Mouse (Mus musculus) lung, embryonic 14.5 days (tissue): Measurements from ENCODE around the gene Sbno2. TPM values are rescaled to one million over a fixed set of nuclear protein-coding genes. Genes with fewer than 3 reads are reported as not detected.

Experiments used
- ATAC-seq: fragments of 200-750 bp; cut with Nextera tagmentation; 2 replicates; pipeline ENCODE4 v1.8.0; 2017; ENCODE audit warnings: mild to moderate bottlenecking, moderate TSS enrichment, moderate library complexity; ENCODE audit not compliant: insufficient read depth
- DNase-seq: peaks from one replicate; pipeline ENCODE4 v3.0.0-alpha.2; 2015
- H3K27ac ChIP-seq: fragments of 300-500 bp; sonication (generic); 2 replicates; pipeline ENCODE4 v1.5.1; 2014; ENCODE audit warnings: low read depth, mild to moderate bottlenecking, moderate library complexity
- H3K27me3 ChIP-seq: fragments of 300-500 bp; sonication (generic); 2 replicates; pipeline ENCODE4 v1.6.1; 2014; ENCODE audit warnings: low read length, control low read depth; ENCODE audit not compliant: insufficient read depth
- H3K36me3 ChIP-seq: fragments of 300-500 bp; sonication (generic); 2 replicates; pipeline ENCODE4 v1.6.1; 2014; ENCODE audit warnings: control low read depth; ENCODE audit not compliant: insufficient read depth
- H3K4me1 ChIP-seq: fragments of 300-500 bp; sonication (generic); 2 replicates; pipeline ENCODE4 v1.6.1; 2014; ENCODE audit warnings: antibody characterized with exemption, control low read depth; ENCODE audit not compliant: insufficient read depth
- H3K4me2 ChIP-seq: fragments of 300-500 bp; sonication (generic); 2 replicates; pipeline ENCODE4 v1.6.1; 2014; ENCODE audit warnings: mild to moderate bottlenecking
- H3K4me3 ChIP-seq: fragments of 300-500 bp; sonication (generic); 2 replicates; pipeline ENCODE4 v1.5.1; 2014; ENCODE audit warnings: low read depth, low read length
- H3K9ac ChIP-seq: fragments of 300-500 bp; sonication (generic); 2 replicates; pipeline ENCODE4 v1.6.1; 2014
- H3K9me3 ChIP-seq: fragments of 300-500 bp; sonication (generic); 2 replicates; pipeline ENCODE4 v1.6.1; 2016; ENCODE audit warnings: low read depth, low read length, control low read depth
- CTCF ChIP-seq: IDR thresholded peaks from 2 replicates; pipeline ENCODE4 v1.5.1; 2016; ENCODE audit warnings: antibody characterized with exemption, low read depth
- WGBS: fragments of 180-500 bp; shearing (Covaris S2); extraction: QIAGEN DNeasy Blood & Tissue Kit; methylation state at CpG from one replicate; pipeline ENCODE4 v1.1.7; 2014; 5-methylcytosine and 5-hydroxymethylcytosine counted together
- polyA plus RNA-seq: library from polyadenylated mRNA; unstranded; fragments of >200 nt; fragmentation: Nextera tagmentation; extraction: Ambion mirVana; gene quantifications from 2 replicates; pipeline ENCODE4 v1.2.1, GENCODE M21; 2014

Gene Sbno2
- polyA plus RNA-seq, 1 experiment from 2014 or later = 16.3 TPM

GRCm38 (mm10) chr10:80053831-80054815 lies 51.2 kb downstream of the Sbno2 start:
- 1% methylated on average over 71 of the region's 77 CpGs for WGBS
- Histone ChIP-seq H3K4me1 (peaks cover 13% of the 10 kb centered on the region), H3K36me3 (peaks cover 38% of the 10 kb centered on the region), H3K4me3 (peak overlapping the region; percentile 87), H3K27me3 (no peaks in the 10 kb centered on the region), H3K27ac (peak overlapping the region; percentile 97), H3K9ac (peak overlapping the region; percentile 85), H3K4me2 (peak overlapping the region; percentile 86), H3K9me3 (no peaks in the 10 kb centered on the region)
- TF ChIP-seq CTCF = no peak; the same call in none of the 2 replicates
- peak; percentile 41 for ATAC-seq
- peak; percentile 89 for DNase-seq

- no peaks in the 10 kb centered on the region for H3K9me3 ChIP-seq
- peak overlapping the region; percentile 97 for H3K27ac ChIP-seq
- H3K4me3 ChIP-seq = peak overlapping the region; percentile 87
- H3K4me1 ChIP-seq = peaks cover 15% of the 10 kb centered on the region
- WGBS = under 1% methylated on average over 46 of the region's 47 CpGs
- DNase-seq (peak; percentile 100), ATAC-seq (peak; percentile 98)
- peaks cover 31% of the 10 kb centered on the region for H3K36me3 ChIP-seq
- H3K4me2 ChIP-seq = peak overlapping the region; percentile 86
- peak overlapping the region; percentile 85 for H3K9ac ChIP-seq
- no peak for TF ChIP-seq CTCF
- H3K27me3 ChIP-seq = no peaks in the 10 kb centered on the region
These were observed 52.1 kb downstream of the Sbno2 start for GRCm38 (mm10) chr10:80053259-80053780.

GRCm38 (mm10) chr10:80052374-80052764 lies 53.0 kb downstream of the Sbno2 start:
- Histone ChIP-seq H3K27ac (peak overlapping the region; percentile 62; the same call in 1 of the 2 replicates), H3K9ac (no peak overlapping the region), H3K9me3 (no peaks in the 10 kb centered on the region), H3K4me3 (no peak overlapping the region), H3K4me2 (no peak overlapping the region), H3K4me1 (peaks cover 15% of the 10 kb centered on the region), H3K36me3 (peaks cover 22% of the 10 kb centered on the region), H3K27me3 (no peaks in the 10 kb centered on the region)
- DNase-seq = no peak
- ATAC-seq = no peak
- no peak for TF ChIP-seq CTCF
- 80% methylated on average over 5 of the region's 5 CpGs for WGBS

- H3K27me3 ChIP-seq = no peaks in the 10 kb centered on the region
- peak overlapping the region; percentile 7; the same call in 1 of the 2 replicates for H3K4me2 ChIP-seq
- DNase-seq (no peak), ATAC-seq (no peak)
- TF ChIP-seq CTCF = no peak
- H3K27ac ChIP-seq = peak overlapping the region; percentile 62; the same call in 1 of the 2 replicates
- peaks cover 15% of the 10 kb centered on the region for H3K4me1 ChIP-seq
- H3K4me3 ChIP-seq = no peak overlapping the region
- 31% methylated on average over 14 of the region's 14 CpGs for WGBS
- peak overlapping the region; percentile 29; the same call in 1 of the 2 replicates for H3K9ac ChIP-seq
- H3K36me3 ChIP-seq = peaks cover 17% of the 10 kb centered on the region
- H3K9me3 ChIP-seq = no peaks in the 10 kb centered on the region
These were observed 53.6 kb downstream of the Sbno2 start for GRCm38 (mm10) chr10:80051618-80052373.

- H3K9me3 ChIP-seq = no peaks in the 10 kb centered on the region
- H3K4me2 ChIP-seq = peak overlapping the region; percentile 7; the same call in 1 of the 2 replicates
These were observed 54.3 kb downstream of the Sbno2 start for GRCm38 (mm10) chr10:80050885-80051617.

GRCm38 (mm10) chr10:80050244-80050643 lies 55.1 kb downstream of the Sbno2 start:
- TF ChIP-seq CTCF = no peak
- no peak overlapping the region for H3K27ac ChIP-seq
- H3K9me3 ChIP-seq = no peaks in the 10 kb centered on the region
- no peak overlapping the region for H3K4me2 ChIP-seq
- H3K36me3 ChIP-seq = peaks cover 2% of the 10 kb centered on the region
- ATAC-seq = no peak
- no peak overlapping the region for H3K9ac ChIP-seq
- H3K27me3 ChIP-seq = no peaks in the 10 kb centered on the region
- H3K4me1 ChIP-seq = peaks cover 14% of the 10 kb centered on the region
- DNase-seq = no peak
- H3K4me3 ChIP-seq = no peak overlapping the region
- WGBS = 37% methylated on average over 6 of the region's 6 CpGs

More at GRCm38 (mm10) chr10:80050885-80051617, 54.3 kb downstream of the Sbno2 start:
- ATAC-seq = no peak
- Histone ChIP-seq H3K27me3 (no peaks in the 10 kb centered on the region), H3K27ac (peak overlapping the region; percentile 62; the same call in 1 of the 2 replicates), H3K9ac (peak overlapping the region; percentile 29; the same call in 1 of the 2 replicates), H3K4me3 (no peak overlapping the region), H3K4me1 (peaks cover 15% of the 10 kb centered on the region), H3K36me3 (peaks cover 10% of the 10 kb centered on the region)
- no peak for TF ChIP-seq CTCF
- 33% methylated on average over 15 of the region's 15 CpGs for WGBS
- DNase-seq = no peak
